Mouse (Mus musculus) embryonic fibroblast, embryonic 13.5 days (primary cell): Measurements from ENCODE around the gene Cep128.

Experiments used
- CTCF ChIP-seq: IDR thresholded peaks from 2 replicates; pipeline ENCODE4 v1.5.1; 2011; ENCODE audit warnings: mild to moderate bottlenecking, control low read depth, low read length, moderate library complexity, borderline replicate concordance; ENCODE audit not compliant: insufficient read depth
- POLR2A ChIP-seq: IDR thresholded peaks from 2 replicates; pipeline ENCODE4 v1.6.1; 2011; ENCODE audit warnings: low read depth, mild to moderate bottlenecking, control low read depth, low read length, moderate library complexity

DNA sequence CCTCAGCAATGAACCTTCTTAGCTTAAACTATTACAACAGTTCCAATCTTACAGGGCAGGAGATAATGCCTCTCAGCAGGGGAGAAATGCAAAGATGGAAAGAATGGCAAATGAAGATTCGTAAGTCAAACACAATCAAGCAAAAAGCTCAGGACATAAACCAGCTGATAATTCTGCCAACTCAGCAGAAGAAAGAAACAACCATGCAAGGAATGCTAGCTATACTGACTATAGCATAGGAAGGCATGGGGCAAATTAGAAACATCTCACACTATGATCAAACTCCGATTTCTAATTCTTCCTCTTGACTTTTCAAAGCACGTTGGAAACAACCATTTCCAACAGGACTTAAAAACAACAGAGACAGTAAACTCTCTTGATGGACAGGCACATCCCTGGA is 120.5 kb downstream of the Cep128 start:
- TF ChIP-seq CTCF (no peak), POLR2A (no peak)
